Mouse (Mus musculus): ENCODE measurements at regions not wholly inside any gene's neighbourhood (a gene's known extent, or its start where the extent isn't known, plus 50 kb on each side); places are given as distances from the start of the nearest gene placed in this dataset.

GRCm38 (mm10) chr5:54741440-54741839 is 743.1 kb downstream of the Stim2 start:
- Histone ChIP-seq H3K4me1 (ENCODE audit: control insufficient read depth, insufficient read depth, low read length) (no peaks in the 10 kb centered on the region), H3K4me3 (ENCODE audit: low read depth, low read length) (no peak overlapping the region), H3K27me3 (ENCODE audit: control insufficient read depth, insufficient read depth, low read depth, low read length) (no peaks in the 10 kb centered on the region), H3K9ac (ENCODE audit: low read depth, low read length) (no peak overlapping the region), H3K36me3 (ENCODE audit: control insufficient read depth, insufficient read depth, low read length) (no peaks in the 10 kb centered on the region), H3K27ac (ENCODE audit: low read length) (no peak overlapping the region), H3K9me3 (replicated peaks; ENCODE audit: control insufficient read depth, low read length, poor library complexity, severe bottlenecking) (no peaks in the 10 kb centered on the region), H3K4me2 (ENCODE audit: low read length) (no peak overlapping the region)
- no peak for ATAC-seq

GRCm38 (mm10) chr5:54746973-54747372 is 748.7 kb downstream of the Stim2 start:
- Histone ChIP-seq H3K4me3 (ENCODE audit: low read depth, low read length) (no peak overlapping the region), H3K27ac (ENCODE audit: low read length) (no peak overlapping the region), H3K36me3 (ENCODE audit: control insufficient read depth, insufficient read depth, low read length) (no peaks in the 10 kb centered on the region), H3K4me1 (ENCODE audit: control insufficient read depth, insufficient read depth, low read length) (no peaks in the 10 kb centered on the region), H3K9me3 (replicated peaks; ENCODE audit: control insufficient read depth, low read length, poor library complexity, severe bottlenecking) (no peaks in the 10 kb centered on the region), H3K27me3 (ENCODE audit: control insufficient read depth, insufficient read depth, low read depth, low read length) (no peaks in the 10 kb centered on the region), H3K9ac (ENCODE audit: low read depth, low read length) (no peak overlapping the region), H3K4me2 (ENCODE audit: low read length) (no peak overlapping the region)
- WGBS, result 68% methylated on average over 2 of the region's 2 CpGs
- ATAC-seq, result no peak

GRCm38 (mm10) chr5:54753372-54753771 is 755.1 kb downstream of the Stim2 start:
- Histone ChIP-seq H3K27ac (ENCODE audit: low read length) (no peak overlapping the region), H3K36me3 (ENCODE audit: control insufficient read depth, insufficient read depth, low read length) (no peaks in the 10 kb centered on the region), H3K27me3 (ENCODE audit: control insufficient read depth, insufficient read depth, low read depth, low read length) (no peaks in the 10 kb centered on the region), H3K4me1 (ENCODE audit: control insufficient read depth, insufficient read depth, low read length) (no peaks in the 10 kb centered on the region), H3K9me3 (replicated peaks; ENCODE audit: control insufficient read depth, low read length, poor library complexity, severe bottlenecking) (no peaks in the 10 kb centered on the region), H3K9ac (ENCODE audit: low read depth, low read length) (no peak overlapping the region), H3K4me3 (ENCODE audit: low read depth, low read length) (no peak overlapping the region), H3K4me2 (ENCODE audit: low read length) (no peak overlapping the region)
- ATAC-seq, result no peak
- 76% methylated on average over 1 of the region's 1 CpGs for WGBS

GRCm38 (mm10) chr5:54759657-54760056 is 761.4 kb downstream of the Stim2 start:
- Histone ChIP-seq H3K27me3 (ENCODE audit: control insufficient read depth, insufficient read depth, low read depth, low read length) (no peaks in the 10 kb centered on the region), H3K27ac (ENCODE audit: low read length) (no peak overlapping the region), H3K4me3 (ENCODE audit: low read depth, low read length) (no peak overlapping the region), H3K4me1 (ENCODE audit: control insufficient read depth, insufficient read depth, low read length) (no peaks in the 10 kb centered on the region), H3K4me2 (ENCODE audit: low read length) (no peak overlapping the region), H3K9ac (ENCODE audit: low read depth, low read length) (no peak overlapping the region), H3K36me3 (ENCODE audit: control insufficient read depth, insufficient read depth, low read length) (no peaks in the 10 kb centered on the region), H3K9me3 (replicated peaks; ENCODE audit: control insufficient read depth, low read length, poor library complexity, severe bottlenecking) (no peaks in the 10 kb centered on the region)
- ATAC-seq, result no peak
- 90% methylated on average over 3 of the region's 3 CpGs for WGBS

GRCm38 (mm10) chr5:54763019-54763418 is 764.7 kb downstream of the Stim2 start:
- no peak overlapping the region for H3K27ac ChIP-seq (ENCODE audit: low read length)
- H3K4me3 ChIP-seq (ENCODE audit: low read depth, low read length), result no peak overlapping the region
- H3K9ac ChIP-seq (ENCODE audit: low read depth, low read length), result no peak overlapping the region
- no peaks in the 10 kb centered on the region for H3K4me1 ChIP-seq (ENCODE audit: control insufficient read depth, insufficient read depth, low read length)
- no peaks in the 10 kb centered on the region for H3K27me3 ChIP-seq (ENCODE audit: control insufficient read depth, insufficient read depth, low read depth, low read length)
- WGBS, result 8% methylated on average over 1 of the region's 1 CpGs
- ATAC-seq, result no peak
- no peak overlapping the region for H3K4me2 ChIP-seq (ENCODE audit: low read length)
- no peaks in the 10 kb centered on the region for H3K9me3 ChIP-seq (replicated peaks; ENCODE audit: control insufficient read depth, low read length, poor library complexity, severe bottlenecking)
- no peaks in the 10 kb centered on the region for H3K36me3 ChIP-seq (ENCODE audit: control insufficient read depth, insufficient read depth, low read length)

- Histone ChIP-seq H3K9me3 (replicated peaks; ENCODE audit: control insufficient read depth, low read length, poor library complexity, severe bottlenecking) (no peaks in the 10 kb centered on the region), H3K36me3 (ENCODE audit: control insufficient read depth, insufficient read depth, low read length) (no peaks in the 10 kb centered on the region), H3K4me2 (ENCODE audit: low read length) (no peak overlapping the region), H3K27ac (ENCODE audit: low read length) (peak overlapping the region; percentile 53), H3K27me3 (ENCODE audit: control insufficient read depth, insufficient read depth, low read depth, low read length) (no peaks in the 10 kb centered on the region; the same call in 1 of the 2 replicates), H3K9ac (ENCODE audit: low read depth, low read length) (no peak overlapping the region), H3K4me3 (ENCODE audit: low read depth, low read length) (no peak overlapping the region), H3K4me1 (ENCODE audit: control insufficient read depth, insufficient read depth, low read length) (peaks cover 12% of the 10 kb centered on the region)
- 14% methylated on average over 6 of the region's 6 CpGs for WGBS
- ATAC-seq, result peak; percentile 97
These were observed 798.7 kb downstream of the Stim2 start for GRCm38 (mm10) chr5:54796953-54797450.

- Histone ChIP-seq H3K9ac (ENCODE audit: low read depth, low read length) (no peak overlapping the region), H3K4me3 (ENCODE audit: low read depth, low read length) (no peak overlapping the region), H3K27me3 (ENCODE audit: control insufficient read depth, insufficient read depth, low read depth, low read length) (no peaks in the 10 kb centered on the region), H3K36me3 (ENCODE audit: control insufficient read depth, insufficient read depth, low read length) (no peaks in the 10 kb centered on the region), H3K27ac (ENCODE audit: low read length) (no peak overlapping the region), H3K9me3 (replicated peaks; ENCODE audit: control insufficient read depth, low read length, poor library complexity, severe bottlenecking) (no peaks in the 10 kb centered on the region), H3K4me2 (ENCODE audit: low read length) (no peak overlapping the region), H3K4me1 (ENCODE audit: control insufficient read depth, insufficient read depth, low read length) (no peaks in the 10 kb centered on the region)
- no peak for ATAC-seq
- 90% methylated on average over 2 of the region's 2 CpGs for WGBS
These were observed 828.8 kb downstream of the Stim2 start for GRCm38 (mm10) chr5:54827076-54827475.
